Mouse (Mus musculus) adrenal gland, adult 18-20 months (tissue): ENCODE data around the gene Adamts17. TPM values are rescaled to one million over a fixed set of nuclear protein-coding genes. Genes with fewer than 3 reads are reported as not detected.

Source experiments
- DNase-seq, 2 experiments: peaks; one replicate each; pipeline ENCODE4 v3.0.0; 2021 to 2022; ENCODE audit warnings: low spot score in 2 of 2
- total RNA-seq, 2 experiments: library from RNA; stranded (reverse); gene quantifications; 1 replicate in 1 of 2; 2 replicates in 1 of 2; pipeline ENCODE4 v1.2.3; 2021

Adamts17 gene
- total RNA-seq, 2 experiments from 2014 or later, result 2.3 to 3.1 TPM

DNA sequence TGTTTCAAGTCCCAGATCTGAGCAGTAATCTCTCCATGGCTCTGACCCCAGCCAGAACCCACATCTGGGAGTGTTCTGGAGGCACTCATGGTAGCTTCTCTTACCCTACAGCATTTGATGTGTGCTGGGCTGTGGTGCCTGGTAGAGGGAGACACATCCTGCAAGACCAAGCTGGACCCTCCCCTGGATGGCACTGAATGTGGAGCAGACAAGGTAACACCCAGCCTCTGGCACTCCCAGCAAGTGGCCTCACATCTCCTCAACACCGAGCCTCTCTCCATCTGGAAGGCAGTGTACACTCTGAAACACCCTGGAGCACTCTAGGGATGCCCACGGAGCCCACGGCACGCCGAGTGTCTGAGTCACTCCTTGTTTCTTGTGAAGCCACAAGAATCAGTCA lies 188.2 kb downstream of the Adamts17 start:
- no peak for DNase-seq

DNA sequence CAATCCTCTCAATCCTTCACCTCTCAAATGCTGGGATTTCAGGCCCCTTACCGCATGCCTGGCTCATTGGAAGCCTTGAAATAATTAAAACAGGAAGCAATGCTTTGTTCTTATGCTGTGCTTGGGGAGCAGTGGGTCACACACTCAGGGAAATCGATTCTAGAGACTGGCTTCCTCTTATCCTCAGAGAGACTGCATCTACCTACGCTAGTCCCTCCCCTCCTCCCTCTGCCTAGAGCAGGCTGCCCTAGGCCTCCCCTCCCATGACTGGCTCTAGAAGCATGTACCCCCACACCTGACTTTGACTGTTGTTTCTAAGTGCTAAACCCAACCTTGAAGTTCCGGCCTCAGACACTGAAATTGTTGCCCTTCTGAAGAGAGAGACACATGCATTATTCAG lies 189.4 kb downstream of the Adamts17 start:
- no peak for DNase-seq

DNA sequence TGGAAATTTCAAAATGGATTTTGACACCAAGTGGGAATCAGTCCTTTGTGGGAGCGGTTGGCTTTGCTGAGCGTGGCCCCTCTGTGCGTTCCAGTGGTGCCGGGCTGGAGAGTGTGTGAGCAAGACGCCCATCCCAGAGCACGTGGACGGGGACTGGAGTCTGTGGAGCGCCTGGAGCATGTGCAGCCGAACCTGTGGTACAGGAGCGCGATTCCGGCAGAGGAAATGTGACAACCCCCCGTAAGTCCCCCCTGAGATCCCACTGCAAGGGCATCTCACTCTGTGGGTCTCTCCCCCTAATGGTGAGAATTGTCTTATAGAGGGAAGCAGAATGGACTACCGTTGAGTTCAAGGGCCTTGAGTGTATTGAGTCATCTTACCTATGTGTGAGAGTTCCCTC lies 189.9 kb downstream of the Adamts17 start:
- DNase-seq, result no peak

DNA sequence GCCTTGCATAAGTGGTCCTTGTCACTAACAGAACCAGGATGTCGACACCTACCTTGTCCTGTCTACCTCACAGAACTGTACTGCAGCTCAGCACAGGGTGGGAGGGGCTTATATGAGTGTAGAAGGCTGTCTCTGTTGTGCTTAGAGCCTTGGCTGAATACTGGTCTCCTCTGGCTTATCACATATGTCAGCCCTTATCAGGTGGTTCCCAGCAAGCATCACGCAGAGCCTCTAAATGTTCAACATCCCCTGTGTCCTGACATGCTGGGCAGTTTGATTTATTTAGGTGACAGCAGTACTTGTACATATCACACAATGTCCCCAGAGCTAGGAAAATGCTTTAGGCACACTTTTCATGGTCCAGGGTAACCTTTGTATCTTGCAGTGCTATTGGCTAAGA lies 191.7 kb downstream of the Adamts17 start:
- DNase-seq, result no peak

DNA sequence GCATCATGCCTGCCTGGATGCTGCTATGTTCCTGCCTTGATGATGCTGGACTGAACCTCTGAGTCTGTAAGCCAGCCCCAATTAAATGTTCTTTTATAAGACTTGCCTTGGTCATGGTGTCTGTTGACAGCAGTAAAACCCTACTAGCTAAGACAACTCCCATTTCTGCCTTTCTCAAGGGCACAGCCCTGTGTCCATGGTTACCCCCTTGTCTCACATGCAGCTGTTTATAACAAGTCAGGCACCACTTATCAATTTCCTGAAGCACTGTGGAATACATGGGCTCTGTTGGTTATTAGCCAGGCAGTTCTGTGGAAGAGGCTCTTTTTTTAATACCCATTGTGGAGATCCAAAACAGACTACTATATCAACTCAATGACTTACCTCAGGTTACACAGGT lies 193.1 kb downstream of the Adamts17 start:
- no peak for DNase-seq

DNA sequence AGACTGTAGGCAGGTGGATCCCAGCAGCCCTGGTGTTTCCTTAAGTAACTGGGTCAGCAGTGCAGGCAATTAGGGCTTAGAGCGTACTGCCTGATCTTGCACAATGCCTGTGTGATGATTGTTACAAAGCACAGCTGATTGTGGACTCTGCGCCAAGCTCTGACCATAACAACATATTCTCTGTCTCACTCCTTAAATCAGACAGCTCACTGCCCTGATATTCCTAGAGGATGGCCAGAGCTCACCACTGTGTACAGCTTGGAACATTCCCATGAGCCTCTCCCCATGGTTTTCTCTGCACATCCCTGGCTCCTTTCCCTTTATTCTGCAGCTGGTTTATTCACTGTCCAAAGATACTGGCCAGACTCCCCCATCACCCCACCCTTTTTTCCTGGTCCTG lies 194.8 kb downstream of the Adamts17 start:
- no peak for DNase-seq

DNA sequence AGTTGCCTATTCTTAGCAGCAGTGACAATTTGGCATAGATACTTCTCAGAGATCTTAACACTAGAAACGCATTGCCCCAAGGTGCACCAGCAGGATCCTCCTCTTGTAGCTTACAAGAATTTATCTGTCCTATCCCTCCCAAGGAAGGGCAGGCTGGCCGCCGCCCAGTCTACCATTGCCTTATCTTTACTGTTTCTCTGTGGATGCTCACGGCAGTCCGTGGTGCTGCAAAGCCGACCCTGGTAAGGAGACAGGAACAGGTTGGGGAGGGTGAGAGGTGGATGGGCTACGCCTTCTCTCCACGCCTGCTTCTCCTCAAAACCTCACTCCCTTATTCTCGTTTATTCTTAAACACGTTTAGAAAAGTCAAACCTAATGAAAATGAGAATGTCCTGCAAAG lies 195.7 kb downstream of the Adamts17 start:
- no peak for DNase-seq

DNA sequence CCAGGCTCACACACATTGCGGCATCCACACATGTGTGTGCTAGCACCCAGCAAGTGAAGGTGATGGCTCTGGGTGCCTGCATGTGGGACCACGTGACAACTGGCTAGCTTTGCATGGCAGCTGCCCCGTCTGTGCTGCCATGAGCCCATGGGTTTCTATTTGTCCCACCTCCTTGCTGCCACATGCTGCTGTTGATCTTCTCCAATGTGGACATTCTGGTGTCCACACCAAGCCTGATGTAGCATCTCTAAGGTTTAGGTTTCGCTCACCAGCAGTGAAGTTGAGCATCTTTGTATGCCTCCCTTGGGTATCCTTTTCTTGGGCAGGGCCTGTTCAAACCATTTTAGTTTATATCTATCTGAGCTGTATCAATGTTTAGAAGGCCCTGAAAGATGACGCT lies 196.1 kb downstream of the Adamts17 start:
- no peak for DNase-seq

DNA sequence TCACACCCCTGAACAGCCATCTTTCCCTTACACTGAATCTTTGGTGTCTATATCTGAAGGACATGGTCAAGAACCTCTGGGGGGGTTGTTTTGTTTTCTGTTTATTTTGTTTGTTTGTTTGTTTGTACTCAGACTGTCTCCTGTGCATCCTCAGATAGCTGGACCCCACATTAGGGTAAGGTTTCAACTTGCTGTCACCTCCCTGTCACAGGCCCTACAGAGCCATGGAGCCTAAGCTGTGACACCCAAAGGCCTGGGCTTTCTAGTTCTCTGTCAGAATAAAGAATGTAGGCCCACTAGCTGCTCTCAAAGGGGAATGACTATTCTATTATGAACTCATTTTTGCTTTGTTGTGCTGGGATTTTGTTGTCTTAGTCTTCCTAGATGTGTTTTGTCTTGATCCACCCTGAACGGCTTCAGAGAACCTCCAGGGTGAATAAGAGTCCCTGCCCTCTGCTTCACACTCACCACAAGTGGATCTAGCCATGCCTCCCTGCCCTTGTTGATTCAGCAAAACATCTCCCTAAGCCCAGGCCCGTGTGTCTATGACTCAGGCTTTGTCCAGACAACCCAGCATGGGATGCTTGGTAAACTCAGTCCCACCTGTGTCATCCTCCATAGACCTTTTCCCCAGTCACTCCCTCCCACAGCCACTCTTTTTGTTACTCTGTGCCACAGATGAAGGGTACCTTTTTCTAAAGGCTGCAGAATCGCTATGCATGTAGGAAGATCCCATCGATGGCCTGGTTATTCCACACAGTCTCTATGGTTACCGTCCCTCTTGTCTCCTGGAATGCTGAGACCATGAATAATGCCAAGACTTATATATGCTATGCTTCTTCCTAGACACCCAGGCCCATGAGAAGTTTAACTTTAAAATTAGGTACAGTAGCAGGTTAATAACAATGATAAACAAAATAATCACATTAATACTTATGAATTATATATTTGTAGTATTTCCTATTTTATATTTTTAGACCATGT lies 197.3 kb downstream of the Adamts17 start:
- DNase-seq, result no peak

DNA sequence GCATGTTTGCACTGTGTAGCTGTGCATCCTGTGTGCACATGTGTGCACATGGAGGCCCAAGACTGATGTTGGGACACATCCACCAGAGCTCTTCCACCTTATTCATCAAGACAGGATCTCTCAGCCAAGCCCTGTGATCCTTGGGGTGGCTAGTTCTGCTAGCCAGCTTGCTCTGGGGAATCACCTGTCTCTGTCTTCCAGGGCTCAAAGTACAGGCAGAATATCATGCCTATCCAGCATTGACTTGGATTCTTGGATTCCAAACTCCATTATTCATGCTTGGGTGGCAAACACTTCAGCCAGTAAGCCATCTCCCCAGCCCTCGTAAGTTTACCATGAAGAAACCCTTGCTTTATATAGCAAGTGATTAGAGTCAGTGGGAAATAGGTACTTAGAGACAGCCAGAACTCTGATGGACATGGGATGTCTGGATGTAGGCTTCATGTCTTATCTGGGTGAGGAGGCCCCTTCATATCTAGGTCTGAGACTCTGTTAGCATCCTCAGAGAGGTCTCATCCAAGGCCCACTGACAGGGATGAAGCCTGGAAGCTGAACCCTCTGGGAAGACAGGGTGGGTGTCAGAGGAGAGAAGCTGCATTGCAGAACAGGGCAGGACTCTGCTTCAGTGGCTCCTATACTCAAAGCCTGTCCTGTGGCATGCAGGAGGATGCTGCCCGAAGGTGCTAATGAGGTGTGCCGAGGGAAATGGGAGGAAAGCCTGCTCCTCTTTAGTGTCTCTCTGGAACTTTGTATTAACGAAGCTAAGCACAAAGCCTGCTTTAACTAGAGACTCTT lies 198.4 kb downstream of the Adamts17 start:
- no peak for DNase-seq

DNA sequence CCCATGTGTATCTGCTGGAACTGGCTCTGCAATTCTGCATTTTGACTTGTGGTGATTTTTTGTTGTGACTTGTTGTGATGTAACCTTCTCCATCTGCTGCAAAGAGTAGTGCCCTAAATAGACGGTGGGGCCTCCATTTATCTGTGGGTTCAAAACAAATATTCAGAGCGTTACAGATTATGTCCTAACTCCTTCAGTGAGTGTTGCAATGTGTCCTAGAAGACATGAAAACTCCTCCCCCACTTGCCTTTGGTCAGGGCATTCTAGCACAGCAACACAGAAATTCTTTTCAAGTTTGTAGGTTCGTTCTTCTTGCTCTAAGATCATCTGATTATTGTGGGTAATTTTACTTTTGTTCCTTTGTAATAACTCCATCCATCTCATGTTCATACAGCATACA lies 199.6 kb downstream of the Adamts17 start:
- no peak for DNase-seq

DNA sequence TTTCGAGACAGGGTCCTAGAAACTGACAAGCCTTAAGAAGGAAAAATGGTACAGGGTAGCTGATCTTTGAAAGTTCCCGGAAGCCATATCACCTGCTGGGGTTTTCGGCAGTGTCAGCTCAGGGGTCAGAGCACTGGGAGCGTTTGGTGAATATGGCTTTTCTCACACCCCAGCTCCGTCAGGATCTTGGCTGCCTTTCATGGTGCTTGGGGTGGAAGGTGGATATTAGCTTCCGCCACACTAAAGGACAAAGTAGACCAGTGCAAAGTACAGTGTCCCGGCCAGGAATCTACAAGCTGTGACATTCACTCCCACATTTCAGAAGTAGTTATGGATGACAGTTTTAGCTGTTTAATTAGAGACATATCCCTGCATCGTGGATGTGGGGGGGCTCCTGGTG lies 200.3 kb downstream of the Adamts17 start:
- DNase-seq, result no peak

DNA sequence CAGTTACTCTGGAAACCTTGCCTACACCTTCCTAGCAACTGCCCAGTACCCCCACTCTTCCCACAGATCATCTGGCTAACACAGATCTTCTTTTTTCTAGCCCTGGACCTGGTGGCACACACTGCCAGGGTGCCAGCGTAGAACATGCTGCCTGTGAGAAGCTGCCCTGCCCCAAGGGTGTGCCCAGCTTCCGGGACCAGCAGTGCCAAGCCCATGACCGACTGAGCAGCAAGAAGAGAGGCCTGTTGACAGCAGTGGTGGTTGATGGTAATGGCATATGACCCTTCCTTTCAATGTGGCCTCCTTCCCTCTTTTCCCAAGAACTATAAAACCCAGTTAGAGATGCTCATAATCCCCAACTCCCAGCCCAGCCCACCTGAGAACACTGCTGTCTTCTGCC lies 202.2 kb downstream of the Adamts17 start:
- no peak for DNase-seq

DNA sequence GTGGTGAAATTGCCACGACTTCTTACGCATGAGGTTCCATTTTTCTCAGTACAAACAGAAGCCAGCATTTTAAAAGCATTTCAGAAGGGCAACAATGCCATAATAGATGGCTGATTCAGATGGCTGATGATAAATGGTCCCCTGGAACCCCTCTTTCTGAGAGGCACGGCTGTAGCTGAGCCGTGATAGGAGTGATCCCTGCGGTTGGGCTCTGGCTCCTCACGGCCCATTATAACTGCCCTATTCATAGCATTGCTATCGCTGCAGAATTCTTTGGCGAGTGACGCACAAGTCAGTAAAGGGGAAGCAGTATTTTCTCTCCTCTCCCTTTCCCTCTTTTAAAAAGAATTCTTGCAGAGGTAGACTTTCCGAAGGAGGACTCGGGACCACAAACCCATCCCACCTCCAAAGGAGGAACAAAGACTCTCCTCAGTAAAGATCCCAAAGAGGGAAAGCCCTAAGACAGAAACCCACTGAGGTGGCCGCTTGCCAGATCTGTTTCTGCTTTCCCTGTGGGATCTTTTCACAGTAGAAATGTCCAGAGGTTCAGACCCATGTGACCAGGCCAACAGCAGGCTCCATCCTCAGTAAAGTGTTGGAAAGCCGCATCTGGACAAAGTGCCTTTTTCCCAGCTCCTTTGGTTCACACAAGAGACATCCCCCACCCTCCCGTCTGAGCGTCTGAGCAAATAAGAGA lies 204.7 kb downstream of the Adamts17 start:
- peak in 1 of 2 experiments; percentile 16 for DNase-seq

DNA sequence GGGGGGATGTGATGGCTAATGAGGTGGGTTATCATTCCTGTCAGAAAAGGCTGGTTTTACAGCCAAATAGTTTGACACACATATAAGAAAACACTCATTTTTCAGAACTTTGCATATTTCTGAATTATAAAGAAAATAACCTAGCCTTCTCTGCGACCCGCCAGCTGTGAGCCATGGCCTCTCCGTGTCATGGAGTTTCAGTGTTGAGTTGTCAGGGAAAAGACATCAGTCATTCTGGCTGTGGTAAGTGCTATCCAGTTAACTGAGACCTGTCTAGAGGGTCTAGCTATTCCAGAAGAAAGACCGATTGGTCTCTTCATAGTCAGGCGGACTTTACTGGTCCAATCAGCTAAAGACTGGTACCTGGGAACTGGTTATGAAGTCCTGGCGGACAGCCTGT lies 205.7 kb downstream of the Adamts17 start:
- DNase-seq, result no peak

DNA sequence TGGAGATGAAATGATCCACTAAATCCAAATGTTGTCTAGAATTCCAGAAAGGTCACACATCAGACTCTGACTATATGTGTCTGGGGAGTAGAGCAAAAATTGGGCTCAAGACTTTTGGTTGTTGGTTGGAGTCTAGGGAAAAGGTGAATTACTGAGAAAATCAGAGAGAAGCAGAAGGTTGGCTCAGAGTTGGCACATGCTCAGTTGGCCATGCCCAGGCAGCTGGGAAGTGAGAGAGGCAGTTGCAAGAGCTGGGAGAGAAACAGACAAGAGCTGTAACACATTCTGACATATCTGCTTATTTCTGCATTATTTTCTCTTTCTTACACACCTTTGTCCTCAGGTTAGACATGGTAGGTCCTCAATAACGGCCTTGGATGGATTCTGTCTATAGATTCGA lies 209.7 kb downstream of the Adamts17 start:
- no peak for DNase-seq

DNA sequence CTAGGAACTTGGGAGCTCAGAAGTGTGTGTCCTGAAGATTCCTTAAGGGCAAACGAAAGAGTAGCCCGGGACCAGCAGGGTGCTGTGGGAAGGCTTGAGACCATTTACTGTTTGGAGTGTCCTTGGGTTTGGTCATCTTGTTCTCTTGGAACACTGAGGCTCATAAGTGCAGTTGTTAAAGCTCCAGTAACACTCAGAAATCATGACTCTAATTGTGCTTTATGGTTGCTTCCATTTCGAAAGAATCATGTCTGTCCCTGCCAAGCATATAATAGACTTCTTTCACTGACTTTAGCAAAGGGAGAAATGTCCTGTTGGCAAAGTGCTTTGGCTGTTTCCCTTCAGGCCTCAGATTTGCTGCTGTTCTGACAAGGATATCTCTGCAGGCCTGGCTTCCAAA lies 210.9 kb downstream of the Adamts17 start:
- DNase-seq, result no peak

DNA sequence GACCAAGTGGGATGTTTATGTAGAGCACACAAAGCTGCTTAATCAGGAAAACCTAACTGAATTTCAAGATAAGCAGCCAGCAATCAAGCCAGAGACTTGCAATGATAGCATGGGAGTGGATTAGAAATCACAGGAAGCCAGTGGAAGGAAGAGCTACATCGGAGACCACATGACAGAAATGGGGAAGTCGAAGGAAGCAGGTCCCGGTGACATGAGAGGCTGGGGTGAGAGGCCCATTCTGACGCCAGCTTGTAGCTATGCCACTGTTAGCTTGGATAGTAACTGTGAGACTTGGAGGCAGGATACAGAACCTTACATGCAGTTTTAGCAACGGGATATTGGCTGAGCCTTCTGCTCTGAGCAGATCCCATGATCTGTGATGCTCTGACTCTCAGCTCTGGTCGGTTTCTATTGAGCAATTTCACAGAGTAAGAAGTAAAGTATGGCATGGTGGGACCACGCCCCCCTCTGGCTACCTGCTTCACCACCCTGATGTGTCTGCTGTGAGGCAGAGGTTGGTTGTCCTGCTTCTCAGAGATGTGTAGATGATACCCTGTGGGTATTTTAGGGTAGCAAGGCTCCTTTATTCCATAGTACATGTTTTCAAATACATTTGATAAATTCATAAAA lies 211.7 kb downstream of the Adamts17 start:
- DNase-seq, result no peak

DNA sequence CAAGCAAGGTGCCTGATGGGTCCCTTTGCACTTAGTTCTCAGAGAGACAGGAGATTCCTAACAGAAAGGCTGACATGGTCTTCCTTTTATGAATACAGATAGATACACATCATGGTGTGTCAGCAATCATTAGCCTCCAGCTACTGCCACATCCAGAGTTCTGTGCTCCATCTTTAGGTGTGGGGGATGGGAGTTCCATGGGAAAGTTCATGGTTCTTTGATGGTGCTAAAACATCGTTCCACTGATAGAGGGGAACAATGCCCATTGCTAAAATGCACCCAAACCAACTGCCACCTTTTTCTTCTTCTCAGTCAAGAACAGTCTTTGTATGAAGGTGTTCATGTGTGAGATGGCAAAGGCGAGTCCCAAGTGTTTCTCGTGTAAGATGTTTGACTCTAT lies 215.3 kb downstream of the Adamts17 start:
- DNase-seq, result no peak

DNA sequence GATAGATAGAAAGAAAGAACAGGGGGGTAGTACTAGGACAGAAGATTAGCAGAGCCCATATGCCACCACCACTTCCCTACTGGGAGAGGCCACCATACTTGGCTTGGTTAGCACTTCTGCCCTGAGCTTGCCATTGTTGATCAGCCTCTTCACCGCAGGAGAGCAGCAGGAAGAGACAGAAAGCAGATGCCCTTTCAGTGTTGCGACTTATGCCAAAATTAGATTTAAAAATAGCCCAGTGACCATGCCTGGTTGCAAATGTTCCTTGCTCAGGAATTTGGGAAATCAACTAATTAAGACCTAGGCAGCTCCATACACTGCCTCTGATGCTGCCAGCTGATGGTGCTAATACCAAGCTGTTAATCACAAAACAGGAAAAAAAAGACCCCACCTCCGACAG lies 216.0 kb downstream of the Adamts17 start:
- DNase-seq, result no peak

DNA sequence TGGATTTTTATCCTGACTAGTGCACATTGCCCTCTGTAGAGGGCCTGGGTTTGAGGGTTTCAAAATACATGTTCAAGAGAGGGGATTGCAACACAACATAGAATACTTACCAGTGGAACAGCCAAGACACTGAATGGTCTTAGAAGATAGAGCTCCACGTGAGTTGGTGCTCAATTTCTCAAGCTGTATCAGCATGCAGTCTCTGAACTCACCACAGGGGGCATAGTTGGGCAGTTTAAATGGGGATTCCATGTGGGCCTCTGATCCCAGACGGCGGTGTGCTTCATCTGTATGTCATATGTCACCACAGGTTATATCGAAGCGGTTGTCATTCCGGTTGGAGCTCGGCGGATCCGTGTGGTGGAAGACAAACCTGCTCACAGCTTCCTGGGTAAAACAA lies 222.2 kb downstream of the Adamts17 start:
- peak; percentile 37 to 55 for DNase-seq
